Mouse (Mus musculus): ENCODE data around the gene Hdgfl3. TPM values are rescaled to one million over a fixed set of nuclear protein-coding genes. Genes with fewer than 3 reads are reported as not detected.

Gene Hdgfl3
- 14.0 and 29.8 TPM in 2 replicates for polyA plus RNA-seq (2021; fragmentation: Nextera tagmentation)
- long read RNA-seq, experiment 1, full-length matches to known transcripts = 32 of 120 reads
- long read RNA-seq, experiment 1, partial matches to known transcripts = 6 of 120 reads
- long read RNA-seq, experiment 1, other reads (novel, unspliced or antisense) = 82 of 120 reads
- long read RNA-seq, experiment 2, full-length matches to known transcripts = 7 of 73 reads
- long read RNA-seq, experiment 2, partial matches to known transcripts = 16 of 73 reads
- long read RNA-seq, experiment 2, other reads (novel, unspliced or antisense) = 50 of 73 reads

DNA sequence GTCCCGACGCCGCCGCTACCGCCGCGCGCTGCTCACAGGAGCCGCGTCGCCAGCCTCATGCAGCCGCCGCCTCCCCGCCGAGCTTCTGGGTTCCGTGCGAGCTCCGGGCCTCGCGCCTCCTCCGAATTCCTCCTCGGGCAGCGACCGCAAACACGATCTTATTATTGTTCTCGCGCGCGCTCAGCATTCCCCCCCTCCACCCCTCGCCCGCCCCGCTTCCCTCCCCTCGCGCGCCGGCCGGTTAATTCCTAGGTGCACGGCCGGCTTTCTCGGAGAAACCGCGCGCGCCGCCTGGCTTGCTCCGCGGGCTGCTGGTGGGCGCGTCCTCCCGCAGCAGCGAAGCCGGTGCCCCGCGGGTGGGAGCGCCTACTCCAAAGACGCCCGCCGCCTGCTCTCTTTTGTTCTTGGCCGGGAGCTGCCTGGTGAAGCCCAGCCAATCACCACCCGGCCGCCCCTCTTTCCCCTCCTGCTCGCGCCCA, at the start of gene Hdgfl3:
Gene Hdgfl3, minus strand, starts transcription at position 207 of the 479 bp plus-strand sequence.

DNA sequence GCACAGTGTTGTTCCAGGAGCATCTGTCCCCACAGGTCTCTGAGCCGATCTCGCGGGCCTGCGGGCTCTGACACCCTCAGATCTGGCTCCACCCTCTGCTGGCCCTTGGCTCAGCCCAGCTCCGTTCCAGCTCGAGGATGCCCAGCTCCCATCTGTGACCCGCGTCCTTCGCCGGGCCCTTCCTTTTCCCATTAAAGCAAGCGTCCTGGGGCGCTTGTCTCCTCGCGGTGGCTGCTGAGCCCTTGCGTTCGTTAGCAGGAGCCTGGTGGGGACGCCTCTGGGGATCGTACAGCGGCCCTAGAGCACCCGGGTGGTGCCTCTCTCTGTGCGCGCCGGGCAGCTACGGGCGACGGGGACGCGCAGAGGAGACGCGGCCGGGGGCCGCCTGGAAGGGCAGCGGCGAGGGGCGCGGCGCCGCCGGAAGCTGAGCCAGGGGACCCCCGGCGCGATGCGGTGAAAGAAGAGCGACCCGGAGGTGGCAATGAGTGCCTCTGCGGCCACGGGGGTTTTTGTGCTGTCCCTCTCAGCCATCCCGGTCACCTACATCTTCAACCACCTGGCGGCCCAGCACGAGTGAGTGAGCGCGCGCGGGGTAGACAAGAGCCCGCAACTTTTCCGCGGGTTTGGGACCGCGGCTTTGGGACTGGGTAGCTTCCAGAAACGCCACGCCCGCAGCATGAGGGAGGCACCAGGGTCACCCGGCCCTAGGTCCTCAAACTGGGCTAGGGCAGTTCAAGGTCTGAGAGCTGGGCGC, 75.1 kb downstream of the Hdgfl3 start, which contains the start of gene Tm6sf1:
Gene Tm6sf1, plus strand, starts transcription at position 34 of the 754 bp plus-strand sequence.

DNA sequence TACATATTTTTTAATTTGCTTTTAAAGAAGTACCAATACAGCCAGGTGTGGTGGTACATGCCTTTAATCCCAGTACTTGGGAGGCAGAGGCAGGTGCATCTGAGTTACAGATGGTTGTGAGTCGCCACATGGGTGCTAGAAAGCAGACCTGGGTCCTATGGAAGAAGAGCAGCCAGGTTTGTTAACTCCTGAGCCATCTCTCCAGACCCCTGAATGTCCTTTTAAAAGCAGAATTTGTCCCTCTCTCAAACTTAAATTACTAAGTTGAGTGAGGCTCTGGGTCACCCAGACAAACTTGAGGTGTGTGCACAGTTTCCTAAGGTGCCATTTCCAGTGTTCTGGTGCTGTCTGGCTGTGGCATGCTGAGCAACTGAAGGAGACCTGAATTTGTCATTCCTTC, 78.6 kb downstream of the Hdgfl3 start, which contains the start of gene Gm10160:
Gene Gm10160, minus strand, starts transcription at position 101 of the 400 bp plus-strand sequence.

Other genes starting within 250 kb of the Hdgfl3 start
- 21.8 and 51.4 TPM in 2 replicates for gene Homer2, start 226.9 kb downstream of the Hdgfl3 start, polyA plus RNA-seq (2021; fragmentation: Nextera tagmentation)
- 186 and 227 TPM in 2 replicates for gene Ramac, start 171.5 kb downstream of the Hdgfl3 start, polyA plus RNA-seq (2021; fragmentation: Nextera tagmentation)
- 50.3 and 62.5 TPM in 2 replicates for gene 3110040N11Rik, start 145.0 kb downstream of the Hdgfl3 start, polyA plus RNA-seq (2021; fragmentation: Nextera tagmentation)
- 21.7 and 101 TPM in 2 replicates for gene Btbd1, start 105.0 kb downstream of the Hdgfl3 start, polyA plus RNA-seq (2021; fragmentation: Nextera tagmentation)
- not detected in 2 replicates for gene Gm10160, start 78.7 kb downstream of the Hdgfl3 start, polyA plus RNA-seq (2021; fragmentation: Nextera tagmentation)
- gene Tm6sf1, start 75.5 kb downstream of the Hdgfl3 start, polyA plus RNA-seq (2021; fragmentation: Nextera tagmentation) = 3.2 and 17.3 TPM in 2 replicates
- not detected in 2 replicates for gene Bnc1, start 57.8 kb upstream of the Hdgfl3 start, polyA plus RNA-seq (2021; fragmentation: Nextera tagmentation)
- gene Sh3gl3, start 239.4 kb upstream of the Hdgfl3 start, polyA plus RNA-seq (2021; fragmentation: Nextera tagmentation) = 7.3 and 50.0 TPM in 2 replicates